Mouse (Mus musculus) adrenal gland (tissue): Measurements from ENCODE around the gene Tmbim4.
"Not testable (repeated sequence)": the region's sequence is repeated elsewhere in the genome, so short reads cannot be mapped to it uniquely, and the experiment has no call there.

Experiments
- intact Hi-C: fragments of 180-260 bp; cut with DNase I; formaldehyde crosslinking; loops from one replicate; pipeline ENCODE4 v1.15.1; 2025

Tmbim4 gene

GRCm38 (mm10) chr10:120193255-120193654 lies 8.1 kb upstream of the Tmbim4 start:
- intact Hi-C loops, result no loop called here

GRCm38 (mm10) chr10:120197061-120197835 lies 4.1 kb upstream of the Tmbim4 start:
- intact Hi-C loops, result no loop called here

- intact Hi-C loops, result no loop called here
These were observed 592 bp downstream of the Tmbim4 start, which contains the start of gene Irak3 for GRCm38 (mm10) chr10:120201961-120202402. Gene Irak3 (minus strand): TSS chr10:120202130.

GRCm38 (mm10) chr10:120202467-120203250 lies 1.3 kb downstream of the Tmbim4 start:
- intact Hi-C loops, result no loop called here

- intact Hi-C loops, result no loop called here
These were observed 3.3 kb downstream of the Tmbim4 start for GRCm38 (mm10) chr10:120204591-120205210.

GRCm38 (mm10) chr10:120208015-120208414 lies 6.6 kb downstream of the Tmbim4 start:
- intact Hi-C loops, result no loop called here

GRCm38 (mm10) chr10:120208575-120209538 lies 7.5 kb downstream of the Tmbim4 start:
- intact Hi-C loops, result no loop called here

- intact Hi-C loops, result no loop called here
These were observed 8.1 kb downstream of the Tmbim4 start for GRCm38 (mm10) chr10:120209539-120209925.

GRCm38 (mm10) chr10:120210096-120210495 lies 8.7 kb downstream of the Tmbim4 start:
- intact Hi-C loops, result no loop called here

- intact Hi-C loops, result not testable (repeated sequence)
These were observed 15.7 kb downstream of the Tmbim4 start for GRCm38 (mm10) chr10:120217099-120217498.

- intact Hi-C loops, result no loop called here
These were observed 17.6 kb downstream of the Tmbim4 start for GRCm38 (mm10) chr10:120218996-120219395.

- intact Hi-C loops, result no loop called here
These were observed 18.4 kb downstream of the Tmbim4 start for GRCm38 (mm10) chr10:120219578-120220359.

- intact Hi-C loops, result no loop called here
These were observed 19.4 kb downstream of the Tmbim4 start for GRCm38 (mm10) chr10:120220776-120221175.

- intact Hi-C loops, result no loop called here
These were observed 25.7 kb downstream of the Tmbim4 start, which contains the start of gene Llph for GRCm38 (mm10) chr10:120226871-120227661. Gene Llph (plus strand): TSS chr10:120227070.

GRCm38 (mm10) chr10:120231718-120232117 lies 30.3 kb downstream of the Tmbim4 start:
- intact Hi-C loops, result no loop called here

GRCm38 (mm10) chr10:120233655-120234367 lies 32.4 kb downstream of the Tmbim4 start:
- intact Hi-C loops, result no loop called here

- intact Hi-C loops, result no loop called here
These were observed 35.5 kb downstream of the Tmbim4 start for GRCm38 (mm10) chr10:120236855-120237254.

GRCm38 (mm10) chr10:120238241-120238640 lies 36.9 kb downstream of the Tmbim4 start:
- intact Hi-C loops, result no loop called here
